Mouse (Mus musculus): Measurements from ENCODE around the gene Prkca.

The Prkca gene

DNA sequence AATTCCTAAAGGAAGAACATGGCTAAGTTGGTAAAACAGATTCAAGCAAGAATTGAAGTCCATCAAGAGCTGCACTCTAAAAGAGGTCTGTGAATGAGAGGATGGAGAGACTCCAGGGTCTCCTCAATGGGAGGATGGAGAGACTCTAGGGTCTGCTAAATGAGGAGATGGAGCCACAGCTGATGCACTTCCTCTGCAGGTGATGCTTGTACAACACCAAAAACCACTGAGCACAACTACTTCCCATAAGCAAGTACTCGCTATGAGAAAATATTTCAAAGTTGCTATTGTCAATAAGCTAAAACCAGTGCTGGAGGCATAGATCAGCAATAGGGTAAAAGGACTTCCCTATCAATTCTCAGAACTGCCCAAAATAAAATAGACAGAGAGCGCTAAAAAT lies 137.1 kb downstream of the Prkca start:
- no peak for DNase-seq (ENCODE audit: low spot score in 2 of 2)

DNA sequence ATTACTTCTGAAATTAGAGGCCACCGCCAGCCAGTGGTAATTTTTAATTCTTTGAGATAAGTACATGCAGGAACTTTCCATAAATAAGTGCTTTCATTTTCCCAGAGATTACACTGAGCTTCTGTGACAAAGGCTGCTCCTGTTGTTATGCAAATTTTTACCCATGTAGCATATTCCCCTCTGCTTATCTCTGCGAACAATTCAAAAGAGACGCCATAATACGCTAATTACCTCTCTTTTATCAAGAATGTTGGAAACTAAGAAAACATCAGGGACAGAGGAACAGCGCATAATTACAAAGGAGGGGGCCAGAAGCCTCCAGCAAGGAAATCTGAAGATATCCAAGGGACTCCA lies 138.9 kb downstream of the Prkca start:
- no peak for DNase-seq (ENCODE audit: low spot score in 2 of 2)

- DNase-seq (ENCODE audit: low spot score in 2 of 2) = no peak
These were observed 139.4 kb downstream of the Prkca start for GRCm38 (mm10) chr11:108204202-108204894.

DNA sequence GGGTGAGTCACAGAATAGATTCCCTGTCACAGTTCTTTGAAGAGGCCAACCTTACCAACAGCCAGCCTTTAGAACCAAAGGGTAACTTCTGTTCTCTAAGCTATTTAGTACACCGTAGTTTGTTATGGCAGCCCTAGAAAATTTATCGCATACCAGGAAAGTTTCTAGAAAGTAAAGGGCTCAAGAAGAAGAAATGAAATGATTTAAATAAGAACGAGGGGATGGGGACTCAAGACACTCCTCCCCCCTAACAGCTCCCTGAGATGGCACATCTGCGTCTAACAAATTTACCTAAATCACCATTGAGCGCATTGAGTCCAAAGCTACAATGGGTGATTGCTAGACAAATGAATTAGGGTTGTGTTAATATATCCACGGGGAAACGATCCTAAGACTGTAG lies 140.9 kb downstream of the Prkca start:
- DNase-seq (ENCODE audit: low spot score in 2 of 2) = no peak

DNA sequence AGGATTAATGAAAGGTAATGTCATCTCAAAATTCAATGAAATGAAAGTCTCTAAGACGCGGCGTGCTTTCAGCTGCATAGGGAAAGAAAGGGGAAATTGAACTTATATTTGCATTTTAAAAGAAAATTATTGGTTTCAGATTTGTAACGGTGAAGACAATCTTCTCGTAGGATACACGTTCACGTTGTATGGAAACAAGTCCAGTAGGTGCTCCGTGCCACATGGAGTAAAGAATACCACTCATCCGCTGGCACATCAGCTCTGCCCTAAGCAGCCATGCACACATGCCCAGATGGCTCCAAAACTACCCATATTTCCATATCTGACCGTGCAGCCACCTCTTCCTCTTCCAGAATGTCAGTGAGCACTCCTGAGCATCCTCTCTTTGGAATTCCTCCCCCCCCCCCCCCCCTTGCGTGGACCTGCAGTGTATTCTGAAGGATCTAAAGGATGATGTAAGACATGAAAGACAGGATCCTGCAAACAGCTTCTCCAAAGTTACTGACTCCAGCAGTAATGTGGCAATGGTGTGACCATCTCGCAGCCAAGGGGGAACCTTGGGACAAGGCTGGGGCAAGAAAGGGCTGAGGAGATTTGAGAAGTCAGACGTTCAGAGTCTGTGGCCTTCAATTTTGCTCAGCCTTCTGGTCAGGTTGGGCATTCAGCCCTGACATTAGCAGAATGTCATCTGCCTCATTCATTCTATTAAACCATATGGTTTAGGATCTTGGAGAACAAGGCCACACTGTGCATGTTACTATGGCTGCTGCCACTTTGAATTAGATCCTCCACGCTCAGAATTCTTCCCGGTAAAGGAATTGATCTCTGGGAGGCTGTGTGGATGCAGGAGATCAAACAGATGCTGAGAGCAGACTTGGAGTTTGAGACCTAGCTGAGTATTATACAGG lies 142.8 kb downstream of the Prkca start:
- DNase-seq (ENCODE audit: low spot score in 2 of 2) = no peak

DNA sequence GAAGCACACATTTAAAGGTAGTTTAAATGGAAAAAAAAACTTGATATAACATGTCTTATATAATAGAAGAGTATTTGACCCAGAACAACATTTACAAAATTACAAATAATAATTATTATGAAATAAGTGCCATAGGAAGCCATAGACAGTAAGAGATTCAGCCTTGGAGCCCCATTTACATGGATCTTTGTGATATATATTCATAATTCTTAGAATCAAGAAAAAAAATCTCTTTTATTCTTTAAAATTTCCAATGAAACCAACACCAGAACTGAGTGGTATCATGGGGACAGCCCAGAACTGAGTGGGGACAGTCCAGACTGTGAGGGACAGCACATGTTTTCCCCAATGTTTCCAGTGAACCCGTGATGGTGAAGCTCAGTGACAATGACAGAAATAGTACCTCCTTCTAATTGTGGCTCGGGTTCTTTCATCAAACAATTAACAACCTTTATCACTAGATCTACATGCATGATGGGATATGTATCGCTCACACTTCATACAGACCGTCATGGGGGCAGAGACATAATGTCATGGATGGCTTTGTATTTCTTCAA lies 144.2 kb downstream of the Prkca start:
- no peak for DNase-seq (ENCODE audit: low spot score in 2 of 2)

DNA sequence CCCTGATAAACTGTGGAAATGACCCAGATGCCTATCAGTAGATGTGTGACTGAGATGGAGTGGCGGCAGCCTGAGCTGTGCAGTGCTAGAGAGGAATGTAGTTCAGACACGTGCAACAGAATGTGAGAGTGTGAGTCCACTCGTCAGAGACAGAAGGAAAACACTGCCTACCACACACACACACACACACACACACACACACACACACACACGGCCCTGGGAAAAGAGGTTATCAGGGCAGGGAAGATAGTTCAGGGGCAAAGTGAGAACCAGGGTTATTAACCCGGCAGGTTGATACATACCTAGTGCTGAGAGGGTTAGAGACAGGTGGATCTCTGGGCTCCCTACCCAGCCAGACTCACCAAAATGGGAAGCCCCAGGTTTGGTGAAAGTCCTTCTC lies 145.1 kb downstream of the Prkca start:
- DNase-seq (ENCODE audit: low spot score in 2 of 2) = no peak

- no peak for DNase-seq (ENCODE audit: low spot score in 2 of 2)
These were observed 146.1 kb downstream of the Prkca start for GRCm38 (mm10) chr11:108197427-108198218.

- no peak for DNase-seq (ENCODE audit: low spot score in 2 of 2)
These were observed 146.9 kb downstream of the Prkca start for GRCm38 (mm10) chr11:108196796-108197195.

- no peak for DNase-seq (ENCODE audit: low spot score in 2 of 2)
These were observed 153.4 kb downstream of the Prkca start for GRCm38 (mm10) chr11:108190298-108190697.

- no peak for DNase-seq (ENCODE audit: low spot score in 2 of 2)
These were observed 154.4 kb downstream of the Prkca start for GRCm38 (mm10) chr11:108189362-108189761.

DNA sequence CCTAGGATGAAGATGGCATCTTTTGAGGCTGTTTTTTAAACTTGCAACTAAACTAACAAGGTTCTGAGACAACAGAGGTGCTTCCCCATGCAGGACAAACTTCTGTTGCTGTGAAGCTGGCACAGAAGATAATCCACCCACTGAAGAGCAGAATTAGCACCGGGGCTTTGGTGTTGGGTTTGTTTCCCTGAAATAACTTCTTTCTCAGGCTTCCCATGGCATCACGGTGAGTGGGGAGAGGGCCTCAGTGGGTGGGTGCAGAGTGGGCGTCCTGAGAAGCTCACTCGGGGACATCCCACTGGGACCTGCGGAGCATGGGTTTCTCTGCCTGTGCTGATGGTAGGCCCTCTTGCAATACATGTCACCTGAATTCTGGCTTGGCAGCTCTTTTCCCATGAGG lies 161.3 kb downstream of the Prkca start:
- DNase-seq (ENCODE audit: low spot score in 2 of 2) = no peak

GRCm38 (mm10) chr11:108181012-108181713 lies 162.6 kb downstream of the Prkca start:
- DNase-seq (ENCODE audit: low spot score in 2 of 2) = no peak

DNA sequence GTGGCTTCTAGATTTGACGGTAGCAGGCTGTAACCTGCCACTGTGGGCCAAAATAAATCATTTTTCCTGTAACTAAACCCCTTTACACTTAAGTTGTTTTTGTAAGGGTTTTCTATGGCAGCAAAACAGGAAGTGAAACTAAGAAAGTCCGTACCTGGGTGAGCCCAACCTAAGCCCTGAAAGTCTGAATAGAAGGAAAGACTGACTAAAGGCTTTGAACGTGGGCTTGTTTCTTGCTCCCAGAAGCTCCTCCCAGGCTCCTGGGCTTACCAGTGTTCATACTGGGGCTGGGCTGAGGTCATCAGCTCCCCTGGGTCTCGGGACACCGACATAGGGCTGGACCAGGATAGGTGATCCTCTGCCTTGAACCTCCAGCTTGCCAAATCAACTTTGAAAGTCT lies 164.9 kb downstream of the Prkca start:
- DNase-seq (ENCODE audit: low spot score in 2 of 2) = no peak

- DNase-seq (ENCODE audit: low spot score in 2 of 2) = no peak
These were observed 165.5 kb downstream of the Prkca start for GRCm38 (mm10) chr11:108178258-108178657.

- no peak for DNase-seq (ENCODE audit: low spot score in 2 of 2)
These were observed 167.0 kb downstream of the Prkca start for GRCm38 (mm10) chr11:108176715-108177114.

- DNase-seq (ENCODE audit: low spot score in 2 of 2) = no peak
These were observed 171.8 kb downstream of the Prkca start for GRCm38 (mm10) chr11:108171917-108172316.

DNA sequence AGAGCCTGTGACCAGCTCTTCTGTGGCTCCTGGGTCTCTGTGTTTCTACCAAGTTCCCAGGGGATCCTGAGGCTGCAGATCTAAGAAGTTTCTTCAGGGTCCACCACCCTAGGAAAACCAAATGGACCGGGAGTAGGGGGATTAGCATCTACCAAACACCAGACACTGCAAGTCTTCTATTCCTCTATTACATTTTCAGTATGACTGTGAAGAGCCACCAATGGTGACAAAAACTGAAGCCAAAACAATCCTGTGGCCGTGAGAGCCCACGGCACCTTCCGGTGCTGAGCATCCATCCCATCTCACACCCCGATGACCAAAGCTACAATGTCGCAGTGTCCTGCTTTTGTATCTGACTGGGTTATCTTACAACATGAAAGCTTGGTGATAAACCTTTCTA lies 172.5 kb downstream of the Prkca start:
- no peak for DNase-seq (ENCODE audit: low spot score in 2 of 2)

DNA sequence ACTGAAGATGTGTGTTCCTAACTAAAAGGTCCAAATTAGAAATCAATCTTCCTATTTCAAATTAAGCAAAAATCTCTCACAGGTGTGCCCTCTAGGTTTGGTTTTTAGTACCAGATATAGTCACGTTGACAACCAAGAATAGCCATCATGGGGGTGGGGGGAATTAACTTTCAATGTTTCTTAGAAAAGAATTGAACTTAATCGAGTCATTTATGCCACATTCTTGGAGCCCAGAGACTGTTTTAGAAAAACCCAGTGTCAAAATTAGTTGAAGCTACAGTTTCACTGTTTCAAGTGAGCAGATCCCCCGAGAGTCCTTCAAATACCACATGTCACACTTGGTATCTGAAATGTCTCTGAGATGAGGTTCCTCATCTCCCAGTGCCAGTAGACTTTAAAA lies 173.6 kb downstream of the Prkca start:
- no peak for DNase-seq (ENCODE audit: low spot score in 2 of 2)

- peak; percentile 28 to 37 for DNase-seq (ENCODE audit: low spot score in 2 of 2)
These were observed 178.0 kb downstream of the Prkca start for GRCm38 (mm10) chr11:108165725-108166124.

DNA sequence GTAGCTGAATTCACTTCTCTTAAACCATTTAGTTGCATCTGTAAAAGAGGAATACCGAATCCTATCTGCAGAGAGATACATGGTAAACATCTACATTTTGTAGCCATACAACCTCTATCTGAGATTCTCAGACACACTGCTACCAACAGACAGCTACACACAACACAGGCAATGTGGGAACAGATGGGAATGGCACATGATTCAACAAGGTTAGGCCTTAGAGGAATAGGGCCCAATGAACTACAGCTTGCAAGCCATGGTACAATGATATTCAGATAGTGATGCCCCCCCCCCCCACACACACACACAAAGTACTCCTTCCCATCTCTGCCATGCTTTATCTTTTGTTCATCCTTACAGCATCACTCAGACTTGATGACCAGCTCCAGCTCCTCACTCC lies 181.1 kb downstream of the Prkca start:
- no peak for DNase-seq (ENCODE audit: low spot score in 2 of 2)
